Mouse (Mus musculus) liver, postnatal 0 days (tissue): Measurements from ENCODE around the gene Sdk2.

Experiments used
- CTCF ChIP-seq: sonication (generic); IDR thresholded peaks from 2 replicates; pipeline ENCODE4 v1.5.1; 2016; ENCODE audit warnings: antibody characterized with exemption, low read depth
- EP300 ChIP-seq: IDR thresholded peaks from 2 replicates; pipeline ENCODE4 v1.6.1; 2016; ENCODE audit warnings: antibody characterized with exemption, low read depth, mild to moderate bottlenecking

- TF ChIP-seq CTCF (no peak), EP300 (no peak)
These were observed 55.3 kb downstream of the Sdk2 start for GRCm38 (mm10) chr11:114011523-114011922.
